ENCODE assay signal across 9 mouse cellular contexts in genomic region chr13:25055873-25056667, GRCm38 (mm10). TPM values are rescaled to one million over a fixed set of nuclear protein-coding genes. Genes with fewer than 3 reads are reported as not detected.
DNase-seq lines count a peak whose midpoint lies in the region; ATAC-seq and TF ChIP-seq lines count a peak whose summit lies in the region.
"Had no signal": no experiment of that assay in that cellular context is flagged by ENCODE, and none has a peak within 500 bp of the region (broad histone marks: within the 10 kb centered on the region; RNA-seq: fewer than 3 reads in every experiment).

Dcdc2a (plus strand) TSS chr13:25056004.

- no peak within 1 kb of the TSS for H3K27ac ChIP-seq in forebrain, embryonic 15.5 days (replicated peaks)
- H3K27ac ChIP-seq in kidney, embryonic 16.5 days (ENCODE audit: low read length), result peak within 1 kb of the TSS; percentile 77

- peak within 1 kb of the TSS; percentile 77 for H3K4me2 ChIP-seq in forebrain, embryonic 15.5 days (replicated peaks)
- H3K4me2 ChIP-seq in kidney, embryonic 16.5 days (replicated peaks; ENCODE audit: low read depth, low read length), result peak within 1 kb of the TSS; percentile 85

- no peak for TF ChIP-seq CTCF in brain, embryonic 14.5 days (IDR thresholded peaks at IDR 0.05; ENCODE audit: borderline replicate concordance, extremely low read depth, insufficient read depth, insufficient read length)
- no peak for TF ChIP-seq CTCF in lung, adult 2 months (IDR thresholded peaks at IDR 0.05; ENCODE audit: insufficient read depth, low read length)

- peak in 1 of 2 experiments; percentile 23 for DNase-seq in layer of hippocampus, adult 18-20 months (ENCODE audit: low spot score in 2 of 2)
- DNase-seq in layer of hippocampus, postnatal 14 days (ENCODE audit: low spot score in 2 of 2), result no peak
- DNase-seq in brain, embryonic 14.5 days (ENCODE audit: low read depth), result peak; percentile 57
- no peak for DNase-seq in lung, adult 2 months
- peak; percentile 49 for DNase-seq in retina, embryonic 14.5 days (ENCODE audit: low spot score)
- DNase-seq in spleen, postnatal 10 days (ENCODE audit: low spot score in 2 of 2), result no peak

- TF ChIP-seq POLR2A in brain, embryonic 14.5 days (IDR thresholded peaks at IDR 0.05; ENCODE audit: borderline replicate concordance, extremely low read depth, insufficient read depth, insufficient read length, poor library complexity, severe bottlenecking), result no peak
- TF ChIP-seq POLR2A in lung, adult 2 months (IDR thresholded peaks at IDR 0.05; ENCODE audit: borderline replicate concordance, extremely low read depth, low read depth, low read length), result no peak

- no peaks in the 10 kb centered on the region for H3K9me3 ChIP-seq in forebrain, embryonic 15.5 days
- no peaks in the 10 kb centered on the region for H3K9me3 ChIP-seq in kidney, embryonic 16.5 days (ENCODE audit: low read length)

- H3K4me3 ChIP-seq in forebrain, embryonic 15.5 days, result peak within 1 kb of the TSS; percentile 44
- H3K4me3 ChIP-seq in kidney, embryonic 16.5 days (ENCODE audit: low read length), result peak within 1 kb of the TSS; percentile 52
- peak within 1 kb of the TSS; percentile 48 for H3K4me3 ChIP-seq in lung, adult 2 months (replicated peaks; ENCODE audit: extremely low read depth, low read depth, low read length)

- H3K9ac ChIP-seq in forebrain, embryonic 15.5 days (replicated peaks), result peak within 1 kb of the TSS; percentile 23
- peak within 1 kb of the TSS; percentile 57 for H3K9ac ChIP-seq in kidney, embryonic 16.5 days (replicated peaks; ENCODE audit: low read length)

- peaks cover 17% of the 10 kb centered on the region for H3K4me1 ChIP-seq in forebrain, embryonic 15.5 days
- H3K4me1 ChIP-seq in kidney, embryonic 16.5 days (ENCODE audit: insufficient read depth, low read length), result no peaks in the 10 kb centered on the region
- H3K4me1 ChIP-seq in lung, adult 2 months (ENCODE audit: control insufficient read depth, insufficient read depth, low read length), result no peaks in the 10 kb centered on the region

- peaks cover 7% of the 10 kb centered on the region for H3K27me3 ChIP-seq in forebrain, embryonic 15.5 days
- H3K27me3 ChIP-seq in kidney, embryonic 16.5 days (ENCODE audit: insufficient read depth, low read length), result peaks cover 9% of the 10 kb centered on the region; the same call in 1 of the 2 replicates

- 2% methylated on average over 63 of the region's 63 CpGs for WGBS in forebrain, embryonic 15.5 days
- WGBS in kidney, embryonic 16.5 days, result 3% methylated on average over 63 of the region's 63 CpGs
- 5% methylated on average over 63 of the region's 63 CpGs for WGBS in lung, adult 2 months

- peak; percentile 80 for ATAC-seq in forebrain, embryonic 15.5 days (replicated peaks)
- peak; percentile 89 for ATAC-seq in kidney, embryonic 16.5 days (ENCODE audit: low FRiP score, low TSS enrichment)

- no peaks in the 10 kb centered on the region for H3K36me3 ChIP-seq in forebrain, embryonic 15.5 days
- peaks cover 3% of the 10 kb centered on the region; the same call in 1 of the 2 replicates for H3K36me3 ChIP-seq in kidney, embryonic 16.5 days (ENCODE audit: insufficient read depth, low read length)

RNA-seq across cellular contexts. Expression of gene Dcdc2a, which starts in this region (rescaled TPM):
- 10 to 100 TPM; 12.2 to 14.3 TPM for total RNA-seq in layer of hippocampus, adult 18-20 months (2021)
- total RNA-seq in layer of hippocampus, postnatal 14 days (2021), result 10 to 100 TPM in 1 of 2 experiments, 1 to 10 TPM in 1; 9.5 to 10.4 TPM
- polyA plus RNA-seq in brain, embryonic 14.5 days (2012; rRNA removed), result 0.82 and 2.9 TPM in 2 replicates
- 1.4 and 1.8 TPM in 2 replicates for polyA plus RNA-seq in forebrain, embryonic 15.5 days (2015; fragmentation: Nextera tagmentation; extraction: Ambion mirVana)
- polyA plus RNA-seq in kidney, embryonic 16.5 days (2015; fragmentation: Nextera tagmentation; extraction: Ambion mirVana), result 57.6 and 64.0 TPM in 2 replicates
- 0.63 and 0.95 TPM in 2 replicates for polyA plus RNA-seq in lung, adult 2 months (2012; rRNA removed)
- total RNA-seq: neutrophil, adult 5-6 weeks had no signal

Comparison
In these comparisons a context has a peak if more than half of its experiments do, and no peak if none do; other contexts are left out.
1. RNA of gene Dcdc2a (polyA plus RNA-seq): 57.6 to 64.0 TPM in kidney, embryonic 16.5 days; 0.82 to 2.9 TPM in brain, embryonic 14.5 days, 1.4 to 1.8 TPM in forebrain, embryonic 15.5 days and 0.63 to 0.95 TPM in lung, adult 2 months; every median in the first group is over 10 times any median in the second.
2. DNase-seq: peak in brain, embryonic 14.5 days (single experiment) and retina, embryonic 14.5 days (single experiment); none in layer of hippocampus, postnatal 14 days (0 of 2), lung, adult 2 months (single experiment) and spleen, postnatal 10 days (0 of 2).
3. Peak in every context shown above with its lines, with median percentiles within 50 percentile points of each other: H3K4me3 ChIP-seq.